Comparison of ENCODE assay signal across 33 mouse cellular contexts in genomic region chr7:125527186-125527585, GRCm38 (mm10).
"Had no signal": no experiment of that assay in that cellular context is flagged by ENCODE, and none has a peak within 500 bp of the region (broad histone marks: within the 10 kb centered on the region; RNA-seq: fewer than 3 reads in every experiment).

No protein-coding gene starts in this region.

- DNase-seq: heart, postnatal 10 days; heart, postnatal 14 days; heart, postnatal 36 days; heart, postnatal 4 days; kidney, adult 11 months; kidney, adult 18-20 months; kidney, adult 2 months; kidney, adult 8-10 months; kidney, adult 9 months; kidney, postnatal 10 days; kidney, postnatal 14 days; kidney, postnatal 25 days; kidney, postnatal 36 days; kidney, postnatal 4 days; layer of hippocampus, adult 9-11 months; layer of hippocampus, postnatal 36 days had no signal

- H3K4me1 ChIP-seq: heart, embryonic 15.5 days; hindbrain, embryonic 10.5 days; hindbrain, embryonic 12.5 days; hindbrain, embryonic 13.5 days; hindbrain, embryonic 15.5 days; intestine, embryonic 15.5 days; kidney, embryonic 15.5 days had no signal

- H3K4me3 ChIP-seq: heart, embryonic 13.5 days; heart, embryonic 15.5 days; hindbrain, embryonic 10.5 days; hindbrain, embryonic 12.5 days; hindbrain, embryonic 13.5 days; hindbrain, embryonic 15.5 days; intestine, embryonic 15.5 days; kidney, embryonic 15.5 days; layer of hippocampus, adult 2 months; left cerebral cortex, adult 2 months had no signal

- ATAC-seq: hindbrain, embryonic 16.5 days; hindbrain, postnatal 0 days; inflammation-experienced regulatory T-cells, adult 6 months; intestine, embryonic 15.5 days; intestine, embryonic 16.5 days had no signal

- H3K27me3 ChIP-seq: heart, embryonic 13.5 days; heart, embryonic 15.5 days; hindbrain, embryonic 12.5 days; hindbrain, embryonic 13.5 days; hindbrain, embryonic 15.5 days; intestine, embryonic 15.5 days; kidney, embryonic 15.5 days had no signal

- H3K36me3 ChIP-seq: heart, embryonic 13.5 days; heart, embryonic 15.5 days; hindbrain, embryonic 10.5 days; hindbrain, embryonic 12.5 days; hindbrain, embryonic 13.5 days; hindbrain, embryonic 15.5 days; intestine, embryonic 15.5 days; kidney, embryonic 15.5 days had no signal

- H3K9ac ChIP-seq: heart, embryonic 13.5 days; heart, embryonic 15.5 days; hindbrain, embryonic 12.5 days; hindbrain, embryonic 13.5 days; hindbrain, embryonic 14.5 days; hindbrain, embryonic 15.5 days; intestine, embryonic 15.5 days; kidney, embryonic 15.5 days had no signal

- H3K27ac ChIP-seq: heart, embryonic 13.5 days; heart, embryonic 15.5 days; hindbrain, embryonic 10.5 days; hindbrain, embryonic 12.5 days; hindbrain, embryonic 13.5 days; hindbrain, embryonic 14.5 days; hindbrain, embryonic 15.5 days; hindbrain, postnatal 0 days; intestine, embryonic 15.5 days; kidney, embryonic 15.5 days; kidney, postnatal 0 days; layer of hippocampus, adult 2 months; left cerebral cortex, adult 2 months had no signal

- H3K9me3 ChIP-seq: heart, embryonic 13.5 days; heart, embryonic 15.5 days; hindbrain, embryonic 10.5 days; hindbrain, embryonic 12.5 days; hindbrain, embryonic 13.5 days; hindbrain, embryonic 15.5 days; intestine, embryonic 15.5 days; kidney, embryonic 15.5 days had no signal

- H3K4me2 ChIP-seq: heart, embryonic 11.5 days; heart, embryonic 13.5 days; heart, embryonic 15.5 days; hindbrain, embryonic 12.5 days; hindbrain, embryonic 13.5 days; hindbrain, embryonic 14.5 days; hindbrain, embryonic 15.5 days; intestine, embryonic 15.5 days; kidney, embryonic 15.5 days had no signal
